Mouse (Mus musculus): ENCODE measurements at regions not wholly inside any gene's neighbourhood (a gene's known extent, or its start where the extent isn't known, plus 50 kb on each side); places are given as distances from the start of the nearest gene placed in this dataset.

GRCm38 (mm10) chr12:107326101-107326500 is 162.3 kb upstream of the 3110018I06Rik start:
- no peak for TF ChIP-seq CTCF (IDR thresholded peaks at IDR 0.05; ENCODE audit: low read depth)
- TF ChIP-seq EP300 (IDR thresholded peaks at IDR 0.05; ENCODE audit: low read depth): no peak

Data from liver, postnatal 0 days (tissue).